Comparison of ENCODE assay signal across 1 mouse cellular context in genomic region chr2:11636138-11636480, GRCm38 (mm10).
TF ChIP-seq lines count a peak whose summit lies in the region.

No protein-coding gene starts in this region.

TF ChIP-seq in CH12.LX, 34 proteins besides CTCF, POLR2A, EP300 and RAD21 (continued from another document):
- TF ChIP-seq TCF12 (IDR thresholded peaks at IDR 0.05; ENCODE audit: low read depth, low read length) (peak; percentile 69), MAFK (IDR thresholded peaks at IDR 0.05; ENCODE audit: insufficient replicate concordance, low read length) (no peak), ZC3H11A (IDR thresholded peaks at IDR 0.05; ENCODE audit: low read depth, low read length) (no peak), JUND (conservative IDR thresholded peaks at IDR 0.05; ENCODE audit: low read depth, low read length) (0 out of 2 replicates have a peak, but pooled peaks have one; percentile 0)
